Mouse (Mus musculus): ENCODE measurements at regions not wholly inside any gene's neighbourhood (a gene's known extent, or its start where the extent isn't known, plus 50 kb on each side); places are given as distances from the start of the nearest gene placed in this dataset.

DNA sequence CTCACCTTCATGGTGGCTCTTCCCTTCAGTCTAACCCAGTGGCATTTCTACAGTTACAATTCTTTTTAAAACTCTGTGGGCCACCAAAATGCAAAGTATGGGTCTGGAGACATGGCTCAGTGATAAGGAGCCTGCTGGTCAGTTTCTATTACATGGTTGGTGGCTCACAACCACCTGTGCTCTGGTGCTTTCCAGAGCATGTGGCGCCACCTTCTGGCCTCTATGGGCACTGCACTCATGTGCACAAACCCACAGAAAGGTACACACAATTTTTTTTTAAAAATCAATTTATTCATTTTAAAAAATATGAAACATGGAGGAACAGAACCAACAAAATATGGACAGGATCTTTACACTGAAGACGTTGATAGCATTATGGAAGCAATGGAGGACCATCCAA lies 58.7 kb upstream of the Smad3 start:
- Histone ChIP-seq H3K4me2 (replicated peaks; ENCODE audit: low read depth, low read length) (no peak overlapping the region), H3K9me3 (ENCODE audit: control insufficient read depth, low read depth, low read length) (no peaks in the 10 kb centered on the region), H3K36me3 (ENCODE audit: control insufficient read depth, insufficient read depth, low read length) (no peaks in the 10 kb centered on the region), H3K27ac (ENCODE audit: low read length) (no peak overlapping the region), H3K4me3 (ENCODE audit: low read depth, low read length) (no peak overlapping the region), H3K9ac (replicated peaks; ENCODE audit: low read depth, low read length) (no peak overlapping the region), H3K4me1 (ENCODE audit: control insufficient read depth, insufficient read depth, low read length) (no peaks in the 10 kb centered on the region), H3K27me3 (ENCODE audit: control insufficient read depth, insufficient read depth, low read length) (no peaks in the 10 kb centered on the region)
- WGBS: 51% methylated on average over 2 of the region's 2 CpGs
- ATAC-seq (ENCODE audit: insufficient number of reproducible peaks, insufficient read depth, low FRiP score, low read depth): no peak

GRCm38 (mm10) chr9:63809901-63810587 lies 52.2 kb upstream of the Smad3 start:
- Histone ChIP-seq H3K9me3 (ENCODE audit: control insufficient read depth, low read depth, low read length) (no peaks in the 10 kb centered on the region), H3K27ac (ENCODE audit: low read length) (no peak overlapping the region), H3K9ac (replicated peaks; ENCODE audit: low read depth, low read length) (no peak overlapping the region), H3K4me2 (replicated peaks; ENCODE audit: low read depth, low read length) (no peak overlapping the region), H3K36me3 (ENCODE audit: control insufficient read depth, insufficient read depth, low read length) (no peaks in the 10 kb centered on the region), H3K27me3 (ENCODE audit: control insufficient read depth, insufficient read depth, low read length) (no peaks in the 10 kb centered on the region), H3K4me1 (ENCODE audit: control insufficient read depth, insufficient read depth, low read length) (no peaks in the 10 kb centered on the region), H3K4me3 (ENCODE audit: low read depth, low read length) (no peak overlapping the region)
- WGBS: 37% methylated on average over 3 of the region's 3 CpGs
- ATAC-seq (ENCODE audit: insufficient number of reproducible peaks, insufficient read depth, low FRiP score, low read depth): no peak

All from stomach, embryonic 14.5 days (tissue).